In genomic region chr7:28807641-28808220, GRCm38 (mm10) we compare ENCODE assay signal across 8 mouse cellular contexts. TPM values are rescaled to one million over a fixed set of nuclear protein-coding genes. Genes with fewer than 3 reads are reported as not detected.
DNase-seq lines count a peak whose midpoint lies in the region; ATAC-seq and TF ChIP-seq lines count a peak whose summit lies in the region.

No protein-coding gene starts in this region.

- H3K9ac ChIP-seq in embryonic facial prominence, embryonic 12.5 days, result peak overlapping the region; percentile 97
- peak overlapping the region; percentile 95 for H3K9ac ChIP-seq in liver, embryonic 16.5 days (ENCODE audit: low read depth, low read length)

- peak overlapping the region; percentile 86 for H3K4me3 ChIP-seq in embryonic facial prominence, embryonic 12.5 days
- peak overlapping the region; percentile 87 for H3K4me3 ChIP-seq in hindbrain, embryonic 10.5 days
- H3K4me3 ChIP-seq in liver, embryonic 16.5 days (ENCODE audit: low read depth, low read length), result peak overlapping the region; percentile 93
- H3K4me3 ChIP-seq in small intestine, adult 2 months (ENCODE audit: low read depth, low read length), result peak overlapping the region; percentile 75

- TF ChIP-seq CTCF in small intestine, adult 2 months (IDR thresholded peaks at IDR 0.05; ENCODE audit: extremely low read depth, insufficient read length, insufficient replicate concordance, low read depth, low read length), result no peak

- H3K27ac ChIP-seq in embryonic facial prominence, embryonic 12.5 days, result peak overlapping the region; percentile 100
- H3K27ac ChIP-seq in hindbrain, embryonic 10.5 days, result peak overlapping the region; percentile 100
- H3K27ac ChIP-seq in liver, embryonic 16.5 days (ENCODE audit: low read length), result peak overlapping the region; percentile 99
- peak overlapping the region; percentile 85 for H3K27ac ChIP-seq in small intestine, adult 2 months (ENCODE audit: insufficient read depth, low read depth, low read length)

- TF ChIP-seq POLR2A in small intestine, adult 2 months (IDR thresholded peaks at IDR 0.05; ENCODE audit: low read depth, low read length), result no peak

- H3K36me3 ChIP-seq in embryonic facial prominence, embryonic 12.5 days, result peaks cover 5% of the 10 kb centered on the region; the same call in 1 of the 2 replicates
- peaks cover 13% of the 10 kb centered on the region for H3K36me3 ChIP-seq in hindbrain, embryonic 10.5 days
- H3K36me3 ChIP-seq in liver, embryonic 16.5 days (ENCODE audit: control insufficient read depth, insufficient read depth), result no peaks in the 10 kb centered on the region; the same call in 1 of the 2 replicates
- H3K36me3 ChIP-seq in small intestine, adult 2 months (ENCODE audit: control insufficient read depth, insufficient read depth, low read length), result peaks cover 2% of the 10 kb centered on the region; the same call in 1 of the 2 replicates

- no peaks in the 10 kb centered on the region for H3K27me3 ChIP-seq in embryonic facial prominence, embryonic 12.5 days
- H3K27me3 ChIP-seq in hindbrain, embryonic 10.5 days (ENCODE audit: insufficient read depth, poor library complexity, severe bottlenecking), result no peaks in the 10 kb centered on the region
- H3K27me3 ChIP-seq in liver, embryonic 16.5 days (ENCODE audit: control insufficient read depth, insufficient read depth, low read depth, low read length), result no peaks in the 10 kb centered on the region
- no peaks in the 10 kb centered on the region for H3K27me3 ChIP-seq in small intestine, adult 2 months (ENCODE audit: control insufficient read depth, insufficient read depth, low read length)

- DNase-seq in ovary, adult 18-20 months (ENCODE audit: low spot score), result peak; percentile 68
- no peak for DNase-seq in ovary, postnatal 14 days (ENCODE audit: low spot score)
- no peak for DNase-seq in hindbrain, embryonic 10.5 days (ENCODE audit: low spot score)
- DNase-seq in spleen, postnatal 14 days (ENCODE audit: low spot score in 2 of 2), result no peak

- WGBS in embryonic facial prominence, embryonic 12.5 days, result 41% methylated on average over 6 of the region's 8 CpGs
- WGBS in hindbrain, embryonic 10.5 days, result 51% methylated on average over 8 of the region's 8 CpGs
- 58% methylated on average over 8 of the region's 8 CpGs for WGBS in liver, embryonic 16.5 days (ENCODE audit: insufficient replicate concordance)
- WGBS in small intestine, adult 2 months, result 41% methylated on average over 8 of the region's 8 CpGs

- no peak for ATAC-seq in embryonic facial prominence, embryonic 12.5 days (ENCODE audit: insufficient number of reproducible peaks, insufficient read depth, low FRiP score, low TSS enrichment)
- no peak for ATAC-seq in liver, embryonic 16.5 days (ENCODE audit: low read depth)
- no peak for ATAC-seq in erythroid progenitor cell, adult 5-6 weeks (replicated peaks; ENCODE audit: low FRiP score, poor library complexity, severe bottlenecking)

- H3K9me3 ChIP-seq in embryonic facial prominence, embryonic 12.5 days, result no peaks in the 10 kb centered on the region
- H3K9me3 ChIP-seq in hindbrain, embryonic 10.5 days, result no peaks in the 10 kb centered on the region
- no peaks in the 10 kb centered on the region for H3K9me3 ChIP-seq in liver, embryonic 16.5 days (replicated peaks; ENCODE audit: control insufficient read depth, low read length)

- H3K4me2 ChIP-seq in embryonic facial prominence, embryonic 12.5 days (replicated peaks), result peak overlapping the region; percentile 89
- H3K4me2 ChIP-seq in liver, embryonic 16.5 days (ENCODE audit: low read depth, low read length), result peak overlapping the region; percentile 100

- H3K4me1 ChIP-seq in embryonic facial prominence, embryonic 12.5 days, result peaks cover 31% of the 10 kb centered on the region
- peaks cover 55% of the 10 kb centered on the region for H3K4me1 ChIP-seq in hindbrain, embryonic 10.5 days (replicated peaks)
- H3K4me1 ChIP-seq in liver, embryonic 16.5 days (ENCODE audit: control insufficient read depth, low read depth, low read length), result peaks cover 41% of the 10 kb centered on the region
- peaks cover 20% of the 10 kb centered on the region; the same call in 1 of the 2 replicates for H3K4me1 ChIP-seq in small intestine, adult 2 months (ENCODE audit: control insufficient read depth, insufficient read depth, insufficient read length, low read length)

RNA-seq across cellular contexts. Expression of gene Hnrnpl, which starts 0.6 kb away (rescaled TPM):
- polyA plus RNA-seq in embryonic facial prominence, embryonic 12.5 days (2016; fragmentation: Nextera tagmentation; extraction: Ambion mirVana), result 372 and 383 TPM in 2 replicates
- polyA plus RNA-seq in hindbrain, embryonic 10.5 days (2016; fragmentation: Nextera tagmentation; extraction: Ambion mirVana), result 312 TPM in 2 replicates
- polyA plus RNA-seq in liver, embryonic 16.5 days (2015; fragmentation: Nextera tagmentation; extraction: Ambion mirVana), result 69.0 and 80.7 TPM in 2 replicates
- polyA plus RNA-seq in small intestine, adult 2 months (2012; rRNA removed), result 67.1 and 140 TPM in 2 replicates
- total RNA-seq in erythroid progenitor cell, adult 5-6 weeks (2015; ENCODE audit: low replicate concordance), result 215 and 258 TPM in 2 replicates
- 202 and 252 TPM in 2 replicates for total RNA-seq in erythroid progenitor cell, adult 5-6 weeks (2017; ENCODE audit: low replicate concordance)

RNA-seq across cellular contexts. Expression of gene Ech1, which starts 17.3 kb away (rescaled TPM):
- polyA plus RNA-seq in embryonic facial prominence, embryonic 12.5 days (2016; fragmentation: Nextera tagmentation; extraction: Ambion mirVana), result 117 and 128 TPM in 2 replicates
- 87.9 and 93.3 TPM in 2 replicates for polyA plus RNA-seq in hindbrain, embryonic 10.5 days (2016; fragmentation: Nextera tagmentation; extraction: Ambion mirVana)
- 172 and 201 TPM in 2 replicates for polyA plus RNA-seq in liver, embryonic 16.5 days (2015; fragmentation: Nextera tagmentation; extraction: Ambion mirVana)
- polyA plus RNA-seq in small intestine, adult 2 months (2012; rRNA removed), result 201 and 291 TPM in 2 replicates
- 34.2 and 61.2 TPM in 2 replicates for total RNA-seq in erythroid progenitor cell, adult 5-6 weeks (2015; ENCODE audit: low replicate concordance)
- 10.6 and 14.1 TPM in 2 replicates for total RNA-seq in erythroid progenitor cell, adult 5-6 weeks (2017; ENCODE audit: low replicate concordance)

RNA-seq across cellular contexts. Expression of gene Rinl, which starts 19.0 kb away (rescaled TPM):
- polyA plus RNA-seq in embryonic facial prominence, embryonic 12.5 days (2016; fragmentation: Nextera tagmentation; extraction: Ambion mirVana), result 2.2 and 2.8 TPM in 2 replicates
- 4.0 TPM in 2 replicates for polyA plus RNA-seq in hindbrain, embryonic 10.5 days (2016; fragmentation: Nextera tagmentation; extraction: Ambion mirVana)
- 8.1 and 8.7 TPM in 2 replicates for polyA plus RNA-seq in liver, embryonic 16.5 days (2015; fragmentation: Nextera tagmentation; extraction: Ambion mirVana)
- polyA plus RNA-seq in small intestine, adult 2 months (2012; rRNA removed), result 4.4 and 7.1 TPM in 2 replicates
- total RNA-seq in erythroid progenitor cell, adult 5-6 weeks (2015; ENCODE audit: low replicate concordance), result 4.3 and 8.8 TPM in 2 replicates
- 5.4 and 19.4 TPM in 2 replicates for total RNA-seq in erythroid progenitor cell, adult 5-6 weeks (2017; ENCODE audit: low replicate concordance)

RNA-seq across cellular contexts. Expression of gene Lgals4, which starts 25.9 kb away (rescaled TPM):
- 5.4 and 7.3 TPM in 2 replicates for polyA plus RNA-seq in embryonic facial prominence, embryonic 12.5 days (2016; fragmentation: Nextera tagmentation; extraction: Ambion mirVana)
- 3.9 and 4.0 TPM in 2 replicates for polyA plus RNA-seq in hindbrain, embryonic 10.5 days (2016; fragmentation: Nextera tagmentation; extraction: Ambion mirVana)
- polyA plus RNA-seq in liver, embryonic 16.5 days (2015; fragmentation: Nextera tagmentation; extraction: Ambion mirVana), result 6.2 and 22.3 TPM in 2 replicates
- polyA plus RNA-seq in small intestine, adult 2 months (2012; rRNA removed), result 1,096 and 2,780 TPM in 2 replicates
- not detected in 2 replicates for total RNA-seq in erythroid progenitor cell, adult 5-6 weeks (2015; ENCODE audit: low replicate concordance)
- total RNA-seq in erythroid progenitor cell, adult 5-6 weeks (2017; ENCODE audit: low replicate concordance), result 0.91 and 1.5 TPM in 2 replicates

RNA-seq across cellular contexts. Expression of gene Nfkbib, which starts 40.4 kb away (rescaled TPM):
- polyA plus RNA-seq in embryonic facial prominence, embryonic 12.5 days (2016; fragmentation: Nextera tagmentation; extraction: Ambion mirVana), result 38.9 and 42.0 TPM in 2 replicates
- polyA plus RNA-seq in hindbrain, embryonic 10.5 days (2016; fragmentation: Nextera tagmentation; extraction: Ambion mirVana), result 56.0 and 61.1 TPM in 2 replicates
- 29.3 TPM in 2 replicates for polyA plus RNA-seq in liver, embryonic 16.5 days (2015; fragmentation: Nextera tagmentation; extraction: Ambion mirVana)
- polyA plus RNA-seq in small intestine, adult 2 months (2012; rRNA removed), result 76.0 and 138 TPM in 2 replicates
- total RNA-seq in erythroid progenitor cell, adult 5-6 weeks (2015; ENCODE audit: low replicate concordance), result 8.3 and 12.2 TPM in 2 replicates
- 4.8 and 5.5 TPM in 2 replicates for total RNA-seq in erythroid progenitor cell, adult 5-6 weeks (2017; ENCODE audit: low replicate concordance)
